Mouse (Mus musculus) midbrain, embryonic 10.5 days (tissue): Measurements from ENCODE around the gene Atp1a1. TPM values are rescaled to one million over a fixed set of nuclear protein-coding genes. Genes with fewer than 3 reads are reported as not detected.

Experiments
- DNase-seq: peaks from one replicate; pipeline ENCODE4 v3.0.0-alpha.2; 2017; ENCODE audit warnings: low spot score
- H3K27ac ChIP-seq: fragments of 300-500 bp; sonication (generic); replicated peaks from 2 replicates; pipeline ENCODE4 v1.5.1; 2016; ENCODE audit warnings: mild to moderate bottlenecking
- H3K27me3 ChIP-seq: fragments of 300-500 bp; sonication (generic); 2 replicates; pipeline ENCODE4 v1.6.1; 2016; ENCODE audit warnings: low read depth, mild to moderate bottlenecking; ENCODE audit not compliant: poor library complexity, severe bottlenecking
- H3K36me3 ChIP-seq: fragments of 300-500 bp; sonication (generic); 2 replicates; pipeline ENCODE4 v1.6.1; 2016; ENCODE audit warnings: mild to moderate bottlenecking, moderate library complexity
- H3K4me1 ChIP-seq: fragments of 300-500 bp; sonication (generic); 2 replicates; pipeline ENCODE4 v1.6.1; 2016
- H3K4me3 ChIP-seq: fragments of 300-500 bp; sonication (generic); 2 replicates; pipeline ENCODE4 v1.5.1; 2016; ENCODE audit warnings: mild to moderate bottlenecking, moderate library complexity
- H3K9me3 ChIP-seq: fragments of 300-500 bp; sonication (generic); replicated peaks from 2 replicates; pipeline ENCODE4 v1.6.1; 2016; ENCODE audit warnings: mild to moderate bottlenecking
- whole genome bisulfite sequencing: fragments of 180-500 bp; shearing (Covaris S2); methylation state at CpG from one replicate; pipeline ENCODE4 v1.1.7; 2016; 5-methylcytosine and 5-hydroxymethylcytosine counted together
- polyA plus RNA-seq: library from polyadenylated mRNA; unstranded; fragments of >200 nt; fragmentation: Nextera tagmentation; extraction: Ambion mirVana; gene quantifications from 2 replicates; pipeline ENCODE4 v1.2.1, GENCODE M21; 2016

Atp1a1 gene
- polyA plus RNA-seq, 1 experiment from 2014 or later: 43.5 TPM

DNA sequence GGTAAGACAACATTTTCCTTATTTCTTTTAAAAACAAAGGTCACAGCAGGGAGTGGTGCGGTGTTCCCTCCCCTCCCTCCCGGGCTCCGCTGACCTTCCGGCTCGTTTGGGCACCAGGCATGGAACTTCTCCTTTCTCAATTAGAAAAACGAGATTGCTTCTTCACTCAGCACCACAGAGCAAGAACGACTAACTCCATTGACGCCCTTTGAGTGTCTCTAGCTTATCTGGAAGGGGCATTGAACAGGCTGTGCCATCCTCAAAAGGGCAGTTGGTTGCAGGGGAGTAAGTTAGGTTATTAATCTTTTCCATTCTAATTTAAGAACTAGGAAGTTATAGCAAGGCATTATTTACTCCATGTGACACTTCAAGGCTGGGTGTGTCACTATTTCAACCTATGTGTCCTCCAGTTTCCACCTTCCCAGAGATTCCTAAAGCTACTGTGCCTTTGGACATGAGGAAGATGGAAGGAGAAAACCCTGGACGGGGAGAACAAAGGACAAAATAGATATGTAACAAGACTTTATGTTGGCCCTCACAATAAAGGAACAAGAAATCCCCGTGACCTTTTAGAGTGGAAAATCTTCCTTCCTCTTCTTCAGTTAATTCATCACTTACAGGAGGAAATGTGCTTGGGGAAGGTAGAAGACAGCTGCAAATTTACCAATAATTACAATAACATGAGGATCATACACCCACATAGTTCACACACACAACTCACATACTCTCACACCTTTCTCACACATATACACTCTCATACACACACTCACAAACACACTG is 7.0 kb downstream of the Atp1a1 start:
- no peak overlapping the region for H3K4me3 ChIP-seq
- peaks cover 78% of the 10 kb centered on the region for H3K4me1 ChIP-seq
- H3K27me3 ChIP-seq: peaks cover 9% of the 10 kb centered on the region; the same call in 1 of the 2 replicates
- H3K27ac ChIP-seq: no peak overlapping the region
- no peaks in the 10 kb centered on the region for H3K9me3 ChIP-seq
- peaks cover 26% of the 10 kb centered on the region for H3K36me3 ChIP-seq
- 50% methylated on average over 10 of the region's 10 CpGs for WGBS
- DNase-seq: no peak

DNA sequence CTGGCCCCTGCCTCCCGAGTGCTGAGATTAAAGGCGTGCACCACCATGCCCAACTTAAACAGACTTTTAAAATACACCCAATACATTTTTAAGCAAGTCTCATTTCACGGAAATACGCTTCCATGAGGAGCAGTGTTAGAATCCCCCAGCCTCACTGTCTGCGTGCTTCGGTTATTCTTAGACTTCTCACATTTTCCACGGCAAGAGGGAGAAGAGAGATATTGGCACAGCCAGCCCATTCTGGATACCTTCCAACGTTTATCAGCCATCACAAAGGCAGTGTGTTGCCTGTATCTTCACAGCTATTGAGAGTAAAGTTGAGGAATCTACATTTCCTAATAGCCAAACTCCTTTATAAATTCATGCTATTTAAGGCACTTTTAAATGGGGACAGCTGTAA is 7.8 kb downstream of the Atp1a1 start:
- Histone ChIP-seq H3K36me3 (peaks cover 34% of the 10 kb centered on the region), H3K27ac (no peak overlapping the region), H3K9me3 (no peaks in the 10 kb centered on the region), H3K27me3 (peaks cover 9% of the 10 kb centered on the region; the same call in 1 of the 2 replicates), H3K4me3 (no peak overlapping the region), H3K4me1 (peaks cover 78% of the 10 kb centered on the region)
- no peak for DNase-seq
- 79% methylated on average over 8 of the region's 8 CpGs for WGBS

DNA sequence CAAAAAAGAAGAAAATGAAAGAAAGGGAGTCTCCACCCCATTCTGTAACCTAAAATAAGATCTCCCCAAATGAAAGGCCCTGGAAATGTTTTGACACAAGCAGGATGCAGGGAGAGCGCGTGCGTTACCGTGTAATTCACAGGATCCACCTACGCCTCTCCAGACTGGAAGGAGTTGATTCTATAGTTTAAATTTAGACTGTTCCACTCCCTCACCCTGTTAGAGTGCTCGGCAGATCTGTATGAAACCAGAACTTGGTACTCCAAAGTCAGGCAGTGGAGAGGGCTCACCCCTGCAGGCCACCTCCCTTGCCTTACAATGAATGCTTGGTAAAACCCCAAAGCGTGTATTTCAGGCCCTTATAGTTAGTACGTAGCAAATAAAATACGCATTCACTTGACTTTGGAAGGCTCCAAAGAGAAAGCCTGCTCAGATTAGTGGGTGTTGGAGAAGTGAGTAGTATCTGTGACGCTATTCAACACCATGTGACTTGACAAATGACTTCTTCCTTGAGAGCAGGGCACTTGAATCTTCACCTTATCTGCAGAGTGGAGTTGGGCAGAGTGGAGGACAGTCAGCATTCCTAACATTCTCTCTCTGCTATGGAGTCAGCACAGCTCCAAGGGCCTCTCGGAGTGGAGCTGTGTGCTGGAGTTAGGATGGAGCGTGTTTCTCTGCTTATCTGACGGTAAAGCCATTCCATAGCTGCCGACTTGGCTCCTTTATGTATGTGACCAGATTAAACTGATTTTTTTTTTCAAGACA is 8.4 kb downstream of the Atp1a1 start:
- H3K36me3 ChIP-seq: peaks cover 41% of the 10 kb centered on the region
- H3K27ac ChIP-seq: no peak overlapping the region
- peaks cover 72% of the 10 kb centered on the region for H3K4me1 ChIP-seq
- no peak overlapping the region for H3K4me3 ChIP-seq
- DNase-seq: no peak
- 85% methylated on average over 14 of the region's 14 CpGs for WGBS
- peaks cover 9% of the 10 kb centered on the region; the same call in 1 of the 2 replicates for H3K27me3 ChIP-seq
- no peaks in the 10 kb centered on the region for H3K9me3 ChIP-seq

DNA sequence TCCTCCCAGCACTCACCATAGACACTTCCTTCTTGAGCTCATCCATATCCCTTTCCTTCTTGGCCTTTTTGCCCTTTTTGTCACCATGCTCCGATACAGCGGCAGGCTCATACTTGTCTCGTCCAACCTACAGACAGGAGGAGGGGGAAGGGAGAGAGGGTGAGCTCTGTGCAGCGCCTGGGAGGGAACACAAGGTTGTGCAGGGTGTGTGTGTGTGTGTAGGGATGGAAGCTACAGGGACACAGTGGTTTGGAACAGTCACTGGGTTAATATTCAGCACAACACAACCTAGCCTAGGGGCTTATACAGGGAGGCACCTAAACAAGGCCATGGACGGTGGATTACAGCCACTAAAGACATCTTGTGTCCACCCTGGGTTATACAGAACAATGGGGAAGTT is 9.5 kb downstream of the Atp1a1 start:
- DNase-seq: no peak
- Histone ChIP-seq H3K27ac (no peak overlapping the region), H3K4me1 (peaks cover 61% of the 10 kb centered on the region), H3K9me3 (no peaks in the 10 kb centered on the region), H3K4me3 (no peak overlapping the region), H3K36me3 (peaks cover 51% of the 10 kb centered on the region), H3K27me3 (peaks cover 9% of the 10 kb centered on the region; the same call in 1 of the 2 replicates)
- 84% methylated on average over 5 of the region's 5 CpGs for WGBS

DNA sequence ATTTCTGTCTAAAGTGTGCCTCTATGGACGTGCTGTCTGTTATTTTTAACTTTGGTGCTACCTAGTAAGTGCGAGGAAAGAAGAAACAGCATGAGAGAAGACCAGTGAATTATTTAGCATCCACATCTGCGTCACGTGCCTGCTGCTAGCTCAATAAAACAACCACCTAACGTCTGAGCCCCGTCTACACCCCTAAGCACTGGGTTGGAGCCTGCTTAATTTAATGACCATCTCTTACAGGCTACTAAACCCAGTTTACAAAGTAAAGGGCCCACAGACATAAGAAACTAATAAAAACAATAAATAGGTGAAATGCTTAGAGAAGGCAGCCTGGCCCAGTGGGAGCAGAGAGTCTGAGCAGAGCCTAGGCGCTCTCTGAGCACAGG is 11.2 kb downstream of the Atp1a1 start:
- Histone ChIP-seq H3K27ac (peak overlapping the region; percentile 42), H3K36me3 (peaks cover 69% of the 10 kb centered on the region)
- WGBS: 74% methylated on average over 7 of the region's 7 CpGs

DNA sequence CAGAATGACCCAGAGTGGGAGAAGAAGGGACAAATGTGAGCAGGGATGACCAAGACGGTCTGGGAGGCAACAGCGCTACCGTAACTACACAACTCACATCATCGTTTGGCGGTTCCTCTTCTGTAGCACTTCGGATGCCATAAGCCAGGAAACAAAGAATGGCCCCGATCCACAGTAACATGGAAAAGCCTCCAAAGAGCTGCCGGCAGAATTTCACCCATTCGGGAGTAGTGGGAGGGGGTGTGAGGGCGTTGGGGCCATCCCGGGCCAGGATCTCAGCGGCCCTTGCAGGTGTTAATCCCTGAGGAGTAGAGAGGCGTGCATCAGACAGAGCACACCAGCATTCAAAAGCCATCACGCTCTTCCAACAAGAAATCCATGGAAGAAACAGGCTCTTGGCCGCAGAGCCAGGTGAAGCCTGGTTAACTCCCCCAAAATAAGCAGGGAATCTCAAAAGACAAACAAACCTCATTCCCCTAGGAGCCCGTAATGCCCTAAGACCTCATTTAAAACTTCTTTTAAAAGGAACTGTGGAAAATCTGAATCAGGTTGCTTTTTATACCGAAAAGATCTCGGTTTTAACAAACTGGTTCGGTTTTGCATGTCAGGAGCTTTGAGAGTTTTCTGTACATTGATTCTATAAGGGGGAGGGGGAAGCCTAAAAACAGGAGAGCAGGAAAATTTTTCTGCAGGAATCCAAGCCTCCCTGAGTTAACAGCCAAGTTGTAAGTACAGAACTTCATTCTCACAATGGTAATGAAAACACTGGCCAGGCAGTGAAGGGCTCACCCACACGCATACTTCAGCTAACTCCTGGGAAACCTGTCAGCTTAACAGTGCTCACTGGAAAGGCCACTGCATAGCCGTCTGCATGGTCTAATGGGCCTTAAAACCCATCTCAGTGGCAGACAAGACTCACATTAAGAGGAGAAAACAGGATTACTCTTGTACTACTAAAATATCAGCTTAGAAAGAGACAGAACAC is 11.9 kb downstream of the Atp1a1 start:
- 76% methylated on average over 21 of the region's 21 CpGs for WGBS

More for the DNA sequence above, 11.2 kb downstream of the Atp1a1 start:
- Histone ChIP-seq H3K4me1 (peaks cover 44% of the 10 kb centered on the region), H3K9me3 (no peaks in the 10 kb centered on the region), H3K4me3 (no peak overlapping the region), H3K27me3 (peaks cover 9% of the 10 kb centered on the region; the same call in 1 of the 2 replicates)
- no peak for DNase-seq

DNA sequence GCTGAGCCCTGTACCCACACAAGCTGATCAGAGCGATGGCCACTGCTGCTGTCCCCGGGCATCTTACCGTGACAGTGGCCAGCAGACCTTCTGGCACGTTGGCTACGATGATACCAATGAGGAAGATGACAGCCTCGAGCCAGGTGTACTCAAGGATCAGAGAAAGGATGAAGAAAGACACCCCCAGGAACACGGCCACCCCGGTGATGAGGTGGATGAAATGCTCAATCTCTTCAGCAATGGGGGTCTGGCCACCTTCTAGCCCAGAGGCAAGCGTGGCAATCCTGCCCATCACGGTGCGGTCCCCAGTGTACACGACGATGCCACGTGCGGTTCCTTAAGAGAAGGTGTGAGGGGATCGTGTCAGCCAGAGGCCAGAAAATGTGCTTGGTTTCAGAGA is 14.1 kb downstream of the Atp1a1 start:
- H3K27ac ChIP-seq: no peak overlapping the region
- no peak for DNase-seq
- H3K27me3 ChIP-seq: peaks cover 9% of the 10 kb centered on the region; the same call in 1 of the 2 replicates
- H3K4me1 ChIP-seq: peaks cover 24% of the 10 kb centered on the region
- no peaks in the 10 kb centered on the region for H3K9me3 ChIP-seq
- H3K36me3 ChIP-seq: peaks cover 97% of the 10 kb centered on the region
- no peak overlapping the region for H3K4me3 ChIP-seq
- 95% methylated on average over 16 of the region's 16 CpGs for WGBS

More for the DNA sequence above, 11.9 kb downstream of the Atp1a1 start:
- Histone ChIP-seq H3K36me3 (peaks cover 75% of the 10 kb centered on the region), H3K27me3 (peaks cover 9% of the 10 kb centered on the region; the same call in 1 of the 2 replicates), H3K27ac (peak overlapping the region; percentile 53; the same call in 1 of the 2 replicates), H3K9me3 (no peaks in the 10 kb centered on the region), H3K4me1 (peaks cover 37% of the 10 kb centered on the region), H3K4me3 (no peak overlapping the region)
- DNase-seq: no peak

DNA sequence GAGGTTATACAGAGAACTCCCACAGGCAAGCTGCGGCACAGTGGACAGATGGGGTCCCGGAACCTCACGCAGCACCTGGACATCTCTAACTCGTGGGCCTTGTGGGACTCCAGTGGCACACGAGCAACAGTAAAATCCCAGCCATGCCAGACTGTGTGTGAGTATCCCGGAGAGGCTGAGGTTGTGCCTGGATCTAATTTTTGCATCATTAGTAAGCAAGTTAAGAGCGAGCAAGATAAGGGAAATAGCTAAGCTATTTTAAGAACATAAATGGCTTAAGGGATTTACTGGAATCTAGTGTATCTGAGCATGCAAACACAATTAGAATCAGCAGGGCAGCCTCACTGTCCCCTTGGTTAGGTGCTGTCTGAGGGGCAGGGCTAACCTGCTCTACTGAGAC is 16.2 kb downstream of the Atp1a1 start:
- no peak overlapping the region for H3K4me3 ChIP-seq
- WGBS: 93% methylated on average over 7 of the region's 7 CpGs
- DNase-seq: no peak
- H3K4me1 ChIP-seq: peaks cover 15% of the 10 kb centered on the region
- H3K27me3 ChIP-seq: no peaks in the 10 kb centered on the region; the same call in 1 of the 2 replicates
- H3K27ac ChIP-seq: no peak overlapping the region
- peaks cover 99% of the 10 kb centered on the region for H3K36me3 ChIP-seq
- H3K9me3 ChIP-seq: no peaks in the 10 kb centered on the region

DNA sequence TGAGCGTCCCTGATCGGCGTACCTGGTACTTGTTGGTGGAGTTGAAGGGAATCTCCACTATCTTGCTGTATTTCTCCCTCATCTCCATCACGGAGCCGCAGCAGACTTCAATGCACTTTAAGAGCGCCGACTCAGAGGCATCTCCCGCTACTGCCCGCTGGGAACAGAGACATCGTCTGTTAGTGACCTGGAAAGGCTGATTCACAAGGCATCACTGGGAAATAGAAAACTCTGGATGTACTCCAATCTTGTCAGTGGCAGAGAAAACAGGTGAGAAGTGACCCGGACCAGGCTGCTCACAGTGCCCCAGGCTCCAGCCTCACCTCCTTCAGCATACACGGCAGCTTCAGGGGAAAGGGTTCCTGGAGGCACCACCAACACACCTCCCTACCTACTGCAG is 17.7 kb downstream of the Atp1a1 start:
- no peaks in the 10 kb centered on the region for H3K9me3 ChIP-seq
- H3K4me3 ChIP-seq: no peak overlapping the region
- H3K27ac ChIP-seq: no peak overlapping the region
- WGBS: 92% methylated on average over 12 of the region's 12 CpGs
- H3K4me1 ChIP-seq: peaks cover 2% of the 10 kb centered on the region
- no peak for DNase-seq
- H3K36me3 ChIP-seq: peaks cover 100% of the 10 kb centered on the region
- H3K27me3 ChIP-seq: no peaks in the 10 kb centered on the region; the same call in 1 of the 2 replicates

DNA sequence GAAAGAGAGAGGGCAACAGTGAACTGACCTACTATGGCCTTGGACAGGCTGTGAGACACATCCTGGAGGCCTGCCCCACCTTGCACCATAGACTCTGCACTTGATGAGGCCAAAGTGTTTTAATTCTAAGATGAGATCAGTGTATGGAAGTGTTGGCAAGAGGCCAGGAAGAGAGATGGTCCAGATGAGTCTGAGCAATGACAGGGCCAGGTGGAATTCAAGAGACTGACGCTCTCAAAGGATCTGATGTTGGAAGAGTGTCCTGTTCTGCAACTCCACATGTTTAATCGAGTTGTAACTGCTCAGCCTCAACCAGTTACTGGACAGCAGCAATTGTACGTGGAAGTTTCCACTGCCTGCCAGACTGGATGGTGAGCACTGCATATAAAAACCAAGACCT is 26.4 kb downstream of the Atp1a1 start:
- Histone ChIP-seq H3K4me3 (no peak overlapping the region), H3K27ac (no peak overlapping the region), H3K4me1 (peaks cover 20% of the 10 kb centered on the region), H3K27me3 (no peaks in the 10 kb centered on the region), H3K36me3 (peaks cover 89% of the 10 kb centered on the region), H3K9me3 (no peaks in the 10 kb centered on the region)
- WGBS: 92% methylated on average over 3 of the region's 3 CpGs
- DNase-seq: no peak

DNA sequence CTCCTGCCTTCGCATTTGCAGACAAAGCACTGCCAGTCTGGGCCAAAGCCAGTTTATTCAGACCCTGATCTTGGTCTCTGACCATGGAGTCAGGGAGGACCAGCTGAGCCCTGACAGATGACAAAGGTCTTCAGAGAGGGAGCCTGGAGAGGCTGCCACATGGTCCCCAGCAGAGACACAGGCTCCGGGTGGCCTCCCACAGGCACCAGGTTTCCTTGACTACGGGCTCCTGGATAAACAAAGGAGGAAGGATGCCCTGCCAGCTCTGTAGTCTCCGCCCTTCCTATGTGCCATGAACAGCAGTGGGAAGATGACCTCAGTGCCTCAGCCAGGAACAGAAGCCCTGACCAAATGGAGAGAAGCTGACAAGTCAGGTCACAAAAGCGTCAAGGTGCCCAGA is 27.1 kb downstream of the Atp1a1 start:
- 59% methylated on average over 5 of the region's 5 CpGs for WGBS
- Histone ChIP-seq H3K27me3 (no peaks in the 10 kb centered on the region), H3K27ac (0 out of 2 replicates have a peak overlapping the region, but pooled peaks have one; percentile 61), H3K9me3 (no peaks in the 10 kb centered on the region), H3K4me1 (peaks cover 27% of the 10 kb centered on the region), H3K4me3 (no peak overlapping the region), H3K36me3 (peaks cover 82% of the 10 kb centered on the region)
- DNase-seq: peak; percentile 35

DNA sequence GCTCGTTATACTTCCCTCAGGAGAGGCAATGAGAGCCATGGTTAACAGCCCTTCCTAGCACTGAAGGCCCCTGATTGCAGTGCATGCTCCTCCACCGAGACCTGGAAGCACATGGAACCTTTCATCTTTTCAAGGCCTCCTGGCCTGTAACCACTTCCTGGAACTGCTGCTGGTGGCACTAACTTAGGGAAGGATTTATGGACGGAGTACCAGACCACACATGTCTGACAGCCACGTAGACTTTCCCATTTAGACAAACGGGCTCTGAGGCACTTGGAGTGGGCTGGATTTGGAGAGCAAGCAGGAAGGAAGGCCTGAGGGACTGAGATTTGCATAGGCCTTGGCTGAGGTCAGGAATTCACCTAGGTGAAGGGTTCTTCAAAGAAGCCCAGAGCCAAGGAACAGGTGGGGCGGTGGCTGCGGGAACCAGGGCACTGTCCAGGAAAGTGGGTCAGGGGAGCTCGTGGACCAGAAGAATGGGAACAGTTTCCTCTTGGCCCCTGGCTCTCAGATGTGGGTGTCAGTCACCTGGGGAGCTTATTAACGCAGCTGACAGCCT is 28.9 kb downstream of the Atp1a1 start:
- Histone ChIP-seq H3K27ac (no peak overlapping the region), H3K36me3 (peaks cover 64% of the 10 kb centered on the region), H3K4me1 (peaks cover 45% of the 10 kb centered on the region), H3K9me3 (peaks cover 2% of the 10 kb centered on the region), H3K4me3 (no peak overlapping the region), H3K27me3 (no peaks in the 10 kb centered on the region)
- DNase-seq: no peak
- WGBS: 90% methylated on average over 9 of the region's 9 CpGs
